Mouse (Mus musculus) urinary bladder, postnatal 0 days (tissue): ENCODE results near the gene Gm648. TPM values are rescaled to one million over a fixed set of nuclear protein-coding genes. Genes with fewer than 3 reads are reported as not detected.

ENCODE experiments used
- microRNA-seq: library from miRNA; unstranded; fragments of <30 nt; microRNA quantifications from one replicate; pipeline ENCODE4, GENCODE M21; 2016
- polyA plus RNA-seq: library from polyadenylated mRNA; unstranded; fragments of >200 nt; fragmentation: Nextera tagmentation; extraction: Ambion mirVana; gene quantifications from 2 replicates; pipeline ENCODE4 v1.2.1, GENCODE M21; 2015

Gm648 gene
- not detected in 2 replicates for polyA plus RNA-seq

DNA sequence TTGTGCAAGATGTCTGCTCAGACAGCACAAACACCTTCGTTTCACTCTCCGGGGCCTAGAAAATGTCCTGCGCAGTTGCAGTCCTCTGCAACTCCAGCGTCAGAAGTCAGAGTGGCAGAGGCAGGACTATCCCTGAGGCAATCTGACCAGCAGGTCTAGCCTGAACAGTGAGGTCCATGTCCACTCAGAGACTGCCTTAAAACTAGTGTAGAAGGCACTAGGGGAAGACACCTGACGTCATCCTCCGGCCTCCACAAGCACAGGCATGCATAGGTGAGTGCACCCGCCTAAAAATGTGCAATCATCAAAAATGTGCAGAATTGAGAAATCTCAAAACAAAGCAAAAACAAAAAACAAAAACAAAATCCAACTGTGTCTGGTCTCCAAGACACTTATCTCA lies at the start of gene Gm648:
Gm648 (minus strand) TSS at position 101 of the 400 bp plus-strand sequence.

GRCm38 (mm10) chrX:56597887-56598640 lies 48.7 kb upstream of the Gm648 start, which contains the start of gene Mmgt1:
TSS of gene Mmgt1 (minus strand) at chrX:56598069.

DNA sequence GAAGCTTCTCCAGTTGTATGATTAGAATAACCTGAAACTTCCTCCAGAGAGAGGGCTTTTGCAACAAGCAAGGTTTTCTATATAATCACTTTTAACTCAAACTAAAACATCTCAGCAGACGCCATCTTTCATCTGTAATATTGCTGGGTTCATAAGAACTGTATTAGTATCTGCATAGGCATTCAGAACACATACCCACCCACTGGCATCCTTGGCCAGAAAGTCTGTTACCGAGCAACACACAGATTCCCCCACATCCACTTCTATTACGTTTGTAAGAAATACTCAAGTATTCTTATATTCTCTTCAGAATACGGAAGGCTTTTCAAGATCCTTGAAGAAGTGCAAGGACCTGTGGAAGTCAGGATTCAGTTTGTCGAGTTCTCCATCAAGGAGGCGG lies 25.0 kb downstream of the Gm648 start, which contains the start of gene Gm10477:
Gm10477 (plus strand) TSS at position 301 of the 400 bp plus-strand sequence.

Small RNAs within 50 kb of the gene (microRNA-seq; reads per million reads assigned to microRNA genes)
- gene Mir5116: not detected

Other genes starting within 250 kb of the Gm648 start
- 5.4 and 6.2 TPM in 2 replicates for gene Zfp449, start 203.2 kb downstream of the Gm648 start, polyA plus RNA-seq
- 0.75 and 0.76 TPM in 2 replicates for gene Smim10l2a, start 175.0 kb downstream of the Gm648 start, polyA plus RNA-seq
- 1.2 and 2.4 TPM in 2 replicates for gene Gm2174, start 101.6 kb downstream of the Gm648 start, polyA plus RNA-seq
- 21.2 and 23.7 TPM in 2 replicates for gene Ints6l, start 94.7 kb downstream of the Gm648 start, polyA plus RNA-seq
- gene Gm10477, start 24.9 kb downstream of the Gm648 start, polyA plus RNA-seq: not detected in 2 replicates
- 11.6 and 14.3 TPM in 2 replicates for gene Mmgt1, start 48.5 kb upstream of the Gm648 start, polyA plus RNA-seq
- gene Slc9a6, start 60.2 kb upstream of the Gm648 start, polyA plus RNA-seq: 7.0 and 9.6 TPM in 2 replicates
- 1,775 and 2,108 TPM in 2 replicates for gene Fhl1, start 182.2 kb upstream of the Gm648 start, polyA plus RNA-seq